Mouse (Mus musculus) urinary bladder, postnatal 14 days (tissue): ENCODE data around the gene Rab27a.
"Not testable (repeated sequence)": the region's sequence is repeated elsewhere in the genome, so short reads cannot be mapped to it uniquely, and the experiment has no call there.

ENCODE experiments used
- DNase-seq: peaks from one replicate; pipeline ENCODE4 v3.0.0; 2021; ENCODE audit warnings: low spot score

The Rab27a gene

GRCm38 (mm10) chr9:73045711-73046110 lies 1.1 kb downstream of the Rab27a start:
- DNase-seq, result no peak

- no peak for DNase-seq
Measured at GRCm38 (mm10) chr9:73047906-73048305, 3.3 kb downstream of the Rab27a start.

- DNase-seq, result no peak
Measured at GRCm38 (mm10) chr9:73048927-73049326, 4.3 kb downstream of the Rab27a start.

GRCm38 (mm10) chr9:73049833-73050232 lies 5.2 kb downstream of the Rab27a start:
- no peak for DNase-seq

GRCm38 (mm10) chr9:73050606-73051005 lies 6.0 kb downstream of the Rab27a start:
- DNase-seq, result no peak

- no peak for DNase-seq
Measured at GRCm38 (mm10) chr9:73055441-73055911, 10.8 kb downstream of the Rab27a start.

GRCm38 (mm10) chr9:73059224-73059623 lies 14.6 kb downstream of the Rab27a start:
- DNase-seq, result no peak

- no peak for DNase-seq
Measured at GRCm38 (mm10) chr9:73063621-73064290, 19.1 kb downstream of the Rab27a start.

- DNase-seq, result no peak
Measured at GRCm38 (mm10) chr9:73067086-73067485, 22.4 kb downstream of the Rab27a start.

- peak; percentile 28 for DNase-seq
Measured at GRCm38 (mm10) chr9:73068230-73068679, 23.6 kb downstream of the Rab27a start.

- DNase-seq, result no peak
Measured at GRCm38 (mm10) chr9:73068688-73069087, 24.0 kb downstream of the Rab27a start.

GRCm38 (mm10) chr9:73070971-73071659 lies 26.5 kb downstream of the Rab27a start:
- DNase-seq, result no peak

- DNase-seq, result no peak
Measured at GRCm38 (mm10) chr9:73072426-73072825, 27.8 kb downstream of the Rab27a start.

- no peak for DNase-seq
Measured at GRCm38 (mm10) chr9:73073169-73073568, 28.5 kb downstream of the Rab27a start.

GRCm38 (mm10) chr9:73079349-73079748 lies 34.7 kb downstream of the Rab27a start:
- not testable (repeated sequence) for DNase-seq

- no peak for DNase-seq
Measured at GRCm38 (mm10) chr9:73079801-73080325, 35.2 kb downstream of the Rab27a start.

- DNase-seq, result no peak
Measured at GRCm38 (mm10) chr9:73082291-73083000, 37.8 kb downstream of the Rab27a start.

GRCm38 (mm10) chr9:73083956-73084355 lies 39.3 kb downstream of the Rab27a start:
- no peak for DNase-seq

GRCm38 (mm10) chr9:73085845-73086244 lies 41.2 kb downstream of the Rab27a start:
- DNase-seq, result no peak

- DNase-seq, result no peak
Measured at GRCm38 (mm10) chr9:73087121-73087520, 42.5 kb downstream of the Rab27a start.

GRCm38 (mm10) chr9:73087581-73087980 lies 42.9 kb downstream of the Rab27a start:
- DNase-seq, result no peak

- peak; percentile 36 for DNase-seq
Measured at GRCm38 (mm10) chr9:73089222-73089920, 44.7 kb downstream of the Rab27a start.
